Mouse (Mus musculus): ENCODE measurements around the gene Rhobtb1.

Gene Rhobtb1

GRCm38 (mm10) chr10:69151045-69151444 is at the start of gene Rhobtb1:
Gene Rhobtb1 (plus strand): TSS chr10:69151434.
- no peak for DNase-seq (ENCODE audit: low read depth in 2 of 2, low spot score in 2 of 2)

- no peak for DNase-seq (ENCODE audit: low read depth in 2 of 2, low spot score in 2 of 2)
Measured at GRCm38 (mm10) chr10:69101988-69102387, 49.2 kb upstream of the Rhobtb1 start.

GRCm38 (mm10) chr10:69104143-69104882 is 46.9 kb upstream of the Rhobtb1 start:
- no peak for DNase-seq (ENCODE audit: low read depth in 2 of 2, low spot score in 2 of 2)

- DNase-seq (ENCODE audit: low read depth in 2 of 2, low spot score in 2 of 2), result no peak
Measured at GRCm38 (mm10) chr10:69104883-69105225, 46.4 kb upstream of the Rhobtb1 start.

GRCm38 (mm10) chr10:69106796-69107195 is 44.4 kb upstream of the Rhobtb1 start:
- no peak for DNase-seq (ENCODE audit: low read depth in 2 of 2, low spot score in 2 of 2)

- DNase-seq (ENCODE audit: low read depth in 2 of 2, low spot score in 2 of 2), result no peak
Measured at GRCm38 (mm10) chr10:69107253-69107652, 44.0 kb upstream of the Rhobtb1 start.

- DNase-seq (ENCODE audit: low read depth in 2 of 2, low spot score in 2 of 2), result no peak
Measured at GRCm38 (mm10) chr10:69114384-69114783, 36.9 kb upstream of the Rhobtb1 start.

GRCm38 (mm10) chr10:69117996-69118395 is 33.2 kb upstream of the Rhobtb1 start:
- DNase-seq (ENCODE audit: low read depth in 2 of 2, low spot score in 2 of 2), result no peak

- no peak for DNase-seq (ENCODE audit: low read depth in 2 of 2, low spot score in 2 of 2)
Measured at GRCm38 (mm10) chr10:69118893-69119292, 32.3 kb upstream of the Rhobtb1 start.

- DNase-seq (ENCODE audit: low read depth in 2 of 2, low spot score in 2 of 2), result no peak
Measured at GRCm38 (mm10) chr10:69119456-69119855, 31.8 kb upstream of the Rhobtb1 start.

- no peak for DNase-seq (ENCODE audit: low read depth in 2 of 2, low spot score in 2 of 2)
Measured at GRCm38 (mm10) chr10:69126546-69126945, 24.7 kb upstream of the Rhobtb1 start.

- no peak for DNase-seq (ENCODE audit: low read depth in 2 of 2, low spot score in 2 of 2)
Measured at GRCm38 (mm10) chr10:69128531-69128930, 22.7 kb upstream of the Rhobtb1 start.

- no peak for DNase-seq (ENCODE audit: low read depth in 2 of 2, low spot score in 2 of 2)
Measured at GRCm38 (mm10) chr10:69130613-69131012, 20.6 kb upstream of the Rhobtb1 start.

- DNase-seq (ENCODE audit: low read depth in 2 of 2, low spot score in 2 of 2), result no peak
Measured at GRCm38 (mm10) chr10:69134356-69134755, 16.9 kb upstream of the Rhobtb1 start.

- DNase-seq (ENCODE audit: low read depth in 2 of 2, low spot score in 2 of 2), result no peak
Measured at GRCm38 (mm10) chr10:69136241-69136828, 14.9 kb upstream of the Rhobtb1 start.

- no peak for DNase-seq (ENCODE audit: low read depth in 2 of 2, low spot score in 2 of 2)
Measured at GRCm38 (mm10) chr10:69149252-69149651, 2.0 kb upstream of the Rhobtb1 start.

- DNase-seq (ENCODE audit: low read depth in 2 of 2, low spot score in 2 of 2), result no peak
Measured at GRCm38 (mm10) chr10:69152971-69153370, 1.7 kb downstream of the Rhobtb1 start.

- no peak for DNase-seq (ENCODE audit: low read depth in 2 of 2, low spot score in 2 of 2)
Measured at GRCm38 (mm10) chr10:69155428-69156175, 4.4 kb downstream of the Rhobtb1 start.

- DNase-seq (ENCODE audit: low read depth in 2 of 2, low spot score in 2 of 2), result no peak
Measured at GRCm38 (mm10) chr10:69156462-69156861, 5.2 kb downstream of the Rhobtb1 start.

GRCm38 (mm10) chr10:69157471-69157870 is 6.2 kb downstream of the Rhobtb1 start:
- no peak for DNase-seq (ENCODE audit: low read depth in 2 of 2, low spot score in 2 of 2)

- no peak for DNase-seq (ENCODE audit: low read depth in 2 of 2, low spot score in 2 of 2)
Measured at GRCm38 (mm10) chr10:69160877-69161276, 9.6 kb downstream of the Rhobtb1 start.

- DNase-seq (ENCODE audit: low read depth in 2 of 2, low spot score in 2 of 2), result no peak
Measured at GRCm38 (mm10) chr10:69161503-69161902, 10.3 kb downstream of the Rhobtb1 start.

Measured in CD8-positive naive resting alpha-beta T cell, adult 2 months (primary cell).